Mouse (Mus musculus) gonadal fat pad, adult 2 months (tissue): ENCODE results near the gene Amz2. TPM values are rescaled to one million over a fixed set of nuclear protein-coding genes. Genes with fewer than 3 reads are reported as not detected.

Experiments
- DNase-seq: peaks from one replicate; pipeline ENCODE4 v3.0.0-alpha.2; 2012; ENCODE audit warnings: low read depth
- polyA plus RNA-seq: library from polyadenylated mRNA; depleted of rRNA; stranded (reverse); fragments of >200 nt; gene quantifications from 2 replicates; pipeline ENCODE4 v1.2.3, GENCODE M21; 2012; rRNA removed

Amz2 gene
- polyA plus RNA-seq, 1 experiment: 50.6 TPM

- DNase-seq: no peak
Measured at GRCm38 (mm10) chr11:109494890-109495770, 69.4 kb downstream of the Amz2 start.

- DNase-seq: no peak
Measured at GRCm38 (mm10) chr11:109495771-109496474, 70.2 kb downstream of the Amz2 start.

- DNase-seq: no peak
Measured at GRCm38 (mm10) chr11:109496475-109496993, 70.8 kb downstream of the Amz2 start.

DNA sequence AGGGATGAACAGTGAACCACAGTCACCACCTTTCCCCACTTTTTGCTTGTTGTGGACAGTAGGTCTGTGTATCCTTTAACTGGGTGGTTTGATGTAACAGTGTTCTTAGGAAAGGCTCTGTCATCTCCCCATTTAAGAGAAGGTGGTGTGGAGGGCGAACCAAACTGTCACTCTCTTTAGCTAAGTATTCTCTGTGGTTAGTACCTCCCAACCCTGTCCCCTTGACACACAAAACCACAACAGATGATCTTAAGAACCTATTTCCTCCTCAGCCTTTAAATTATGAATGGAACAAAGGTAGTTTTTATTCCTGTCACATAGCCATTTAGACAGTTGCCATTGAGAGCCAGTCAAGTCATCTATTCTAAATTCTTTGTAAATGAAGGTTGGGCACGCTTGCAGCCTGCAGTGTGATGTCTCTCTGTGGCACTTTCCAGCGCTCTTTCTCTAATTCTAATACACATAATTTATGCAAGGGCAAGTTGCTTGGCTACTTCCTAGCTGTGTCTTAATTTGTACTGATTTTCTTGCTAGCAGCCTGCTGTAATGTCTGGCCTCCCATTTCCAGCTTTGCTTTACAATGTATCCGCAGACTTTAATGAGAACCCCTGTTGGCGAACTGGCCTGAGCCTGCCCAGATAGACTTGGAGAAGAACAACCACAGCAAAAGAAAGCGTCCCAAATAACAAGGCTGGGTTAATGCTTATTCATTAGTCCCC is 71.4 kb downstream of the Amz2 start:
- no peak for DNase-seq

DNA sequence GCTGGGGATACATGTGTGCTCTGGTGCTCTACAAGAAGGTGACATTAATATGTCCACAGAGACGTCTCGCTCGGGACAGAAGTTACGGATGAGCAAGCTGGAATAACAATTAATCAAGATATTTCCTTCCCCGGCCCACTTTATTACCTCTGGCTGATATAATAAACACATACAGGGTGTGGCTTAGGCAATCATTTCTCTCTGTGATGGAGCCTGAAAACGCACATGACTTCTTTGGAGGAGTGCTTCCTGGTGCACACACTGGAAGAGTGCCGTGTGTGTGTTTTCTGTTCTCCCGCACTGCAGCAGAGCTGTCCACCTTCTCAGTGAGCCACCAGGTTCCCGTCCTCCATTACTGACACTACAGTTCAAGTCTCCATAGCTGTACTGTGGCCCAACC is 72.2 kb downstream of the Amz2 start:
- no peak for DNase-seq

- DNase-seq: no peak
Measured at GRCm38 (mm10) chr11:109500206-109500605, 74.5 kb downstream of the Amz2 start.

Other genes with a start within 250 kb of the Amz2 start
- gene Rgs9, start 127.8 kb upstream of the Amz2 start, polyA plus RNA-seq: 14.0 and 16.1 TPM in 2 replicates
- 24.0 and 26.0 TPM in 2 replicates for gene Gna13, start 63.1 kb upstream of the Amz2 start, polyA plus RNA-seq
- not detected in 2 replicates for gene 9930022D16Rik, start 12.0 kb upstream of the Amz2 start, polyA plus RNA-seq
- 8.1 and 8.8 TPM in 2 replicates for gene Arsg, start 47.4 kb downstream of the Amz2 start, polyA plus RNA-seq
- 1.3 and 2.2 TPM in 2 replicates for gene Slc16a6, start 47.7 kb downstream of the Amz2 start, polyA plus RNA-seq
- gene Wipi1, start 186.0 kb downstream of the Amz2 start, polyA plus RNA-seq: 33.8 TPM in 2 replicates
- 79.9 and 91.6 TPM in 2 replicates for gene Prkar1a, start 223.5 kb downstream of the Amz2 start, polyA plus RNA-seq